Mouse (Mus musculus) cerebellum, adult 2 months (tissue): Measurements from ENCODE around the gene Cox8b. TPM values are rescaled to one million over a fixed set of nuclear protein-coding genes. Genes with fewer than 3 reads are reported as not detected.

Experiments
- DNase-seq, 2 experiments: peaks; one replicate each; pipeline ENCODE4 v3.0.0; 2021
- H3K27ac ChIP-seq: fragments of 200-500 bp; 2 replicates; pipeline ENCODE4 v1.5.1; 2012; ENCODE audit warnings: low read length, control low read depth, inconsistent platforms; ENCODE audit not compliant: insufficient read depth
- H3K27me3 ChIP-seq: fragments of 200-500 bp; 2 replicates; pipeline ENCODE4 v1.6.1; 2012; ENCODE audit warnings: inconsistent platforms, mild to moderate bottlenecking, low read length, moderate library complexity; ENCODE audit not compliant: control insufficient read depth, insufficient read depth
- H3K4me1 ChIP-seq: fragments of 200-500 bp; 2 replicates; pipeline ENCODE4 v1.6.1; 2011; ENCODE audit warnings: low read length; ENCODE audit not compliant: control insufficient read depth, insufficient read depth
- H3K4me3 ChIP-seq: fragments of 200-500 bp; replicated peaks from 2 replicates; pipeline ENCODE3; 2011; ENCODE audit warnings: mild to moderate bottlenecking, low read depth, low read length, control low read depth; ENCODE audit not compliant: insufficient read depth
- CTCF ChIP-seq: fragments of 200-500 bp; IDR thresholded peaks from 2 replicates; pipeline ENCODE4 v1.5.1; 2011; ENCODE audit warnings: low read depth, mild to moderate bottlenecking, control low read depth, low read length, moderate library complexity, borderline replicate concordance; ENCODE audit not compliant: insufficient read depth
- POLR2A ChIP-seq: fragments of 200-500 bp; IDR thresholded peaks from 2 replicates; pipeline ENCODE4 v1.6.1; 2011; ENCODE audit warnings: low read length, control low read depth, borderline replicate concordance; ENCODE audit not compliant: insufficient read depth
- WGBS: fragments of 180-500 bp; shearing (Covaris S2); methylation state at CpG from one replicate; pipeline ENCODE4 v1.1.7; 2018; 5-methylcytosine and 5-hydroxymethylcytosine counted together
- polyA plus RNA-seq: library from polyadenylated mRNA; depleted of rRNA; stranded (reverse); fragments of >200 nt; gene quantifications from 2 replicates; pipeline ENCODE4 v1.2.3, GENCODE M21; 2012

Gene Cox8b
- polyA plus RNA-seq, 1 experiment: 7.9 TPM

DNA sequence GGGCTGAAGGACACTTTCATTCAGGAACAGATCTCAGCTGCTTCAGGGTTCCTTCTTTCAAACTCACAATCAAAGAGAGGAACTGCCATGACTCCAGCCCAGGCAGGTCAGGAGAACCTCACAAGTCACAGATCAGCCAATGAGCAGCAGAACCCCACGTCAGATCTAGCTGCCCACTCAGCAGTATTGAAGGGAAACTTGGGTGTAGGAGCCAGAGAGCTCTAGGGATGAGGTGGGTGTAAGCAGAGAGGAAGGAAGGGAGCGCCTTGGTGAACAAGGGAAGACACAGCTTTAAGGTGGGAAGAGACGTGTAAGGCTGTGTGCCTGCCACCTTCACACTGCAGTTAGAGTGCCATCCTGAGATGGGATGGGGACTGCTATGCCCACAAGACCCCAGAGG, 12.0 kb upstream of the Cox8b start:
- no peak overlapping the region for H3K27ac ChIP-seq
- no peaks in the 10 kb centered on the region for H3K27me3 ChIP-seq
- TF ChIP-seq CTCF: no peak
- TF ChIP-seq POLR2A: no peak
- H3K4me1 ChIP-seq: 0 out of 2 replicates have a peak, but pooled peaks cover 2% of the 10 kb centered on the region
- H3K4me3 ChIP-seq: no peak overlapping the region
- WGBS: 60% methylated on average over 3 of the region's 3 CpGs
- DNase-seq: no peak

DNA sequence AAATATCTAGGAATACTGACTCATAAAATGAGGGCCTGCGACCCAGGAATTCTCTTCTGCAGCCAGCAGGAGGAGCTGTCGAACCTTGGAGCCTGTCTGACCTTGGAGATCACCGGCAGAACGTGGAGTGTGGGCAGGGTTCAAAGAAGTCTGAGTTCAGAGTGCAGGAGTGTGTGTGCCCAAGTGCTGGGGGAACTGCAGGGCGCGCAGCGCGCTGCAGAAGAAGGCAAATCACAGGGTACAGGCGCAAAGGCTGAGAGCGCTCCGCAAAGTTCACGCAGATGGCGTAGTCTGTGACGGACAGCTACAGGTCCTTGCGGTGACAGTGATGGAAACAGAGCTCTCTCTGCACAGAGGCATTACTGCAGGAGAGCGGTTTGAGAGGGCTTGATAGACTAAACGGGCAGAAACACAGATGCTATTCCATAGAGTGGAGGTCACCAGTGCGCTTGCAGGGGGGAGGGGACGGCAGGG, 8.4 kb upstream of the Cox8b start:
- TF ChIP-seq POLR2A (no peak), CTCF (peak; percentile 83)
- H3K4me3 ChIP-seq: peak overlapping the region; percentile 48
- H3K27ac ChIP-seq: no peak overlapping the region
- H3K4me1 ChIP-seq: 0 out of 2 replicates have a peak, but pooled peaks cover 2% of the 10 kb centered on the region
- 2% methylated on average over 19 of the region's 19 CpGs for WGBS
- no peaks in the 10 kb centered on the region for H3K27me3 ChIP-seq
- peak; percentile 63 to 76 for DNase-seq

DNA sequence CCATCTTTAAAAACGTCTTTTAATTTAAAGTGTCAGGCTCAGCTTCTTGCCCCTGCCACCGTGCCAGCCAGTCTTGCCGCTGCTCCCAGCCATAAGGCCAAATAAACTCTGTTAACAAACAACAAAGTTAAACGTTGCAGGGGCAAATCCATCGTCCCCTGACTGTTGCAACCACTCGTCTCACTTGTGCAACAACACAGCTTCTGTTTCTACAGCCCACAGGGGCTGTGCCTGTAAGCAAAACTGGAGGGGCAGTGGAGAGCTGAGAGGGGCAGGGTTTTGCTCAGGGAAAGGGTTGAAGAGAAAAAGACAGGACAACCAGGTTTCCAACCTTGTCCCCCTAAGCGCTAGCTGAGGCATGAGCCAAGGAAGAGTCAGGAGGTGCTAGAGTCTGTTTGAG, 7.9 kb upstream of the Cox8b start:
- 61% methylated on average over 7 of the region's 7 CpGs for WGBS
- H3K4me1 ChIP-seq: 0 out of 2 replicates have a peak, but pooled peaks cover 2% of the 10 kb centered on the region
- DNase-seq: no peak

DNA sequence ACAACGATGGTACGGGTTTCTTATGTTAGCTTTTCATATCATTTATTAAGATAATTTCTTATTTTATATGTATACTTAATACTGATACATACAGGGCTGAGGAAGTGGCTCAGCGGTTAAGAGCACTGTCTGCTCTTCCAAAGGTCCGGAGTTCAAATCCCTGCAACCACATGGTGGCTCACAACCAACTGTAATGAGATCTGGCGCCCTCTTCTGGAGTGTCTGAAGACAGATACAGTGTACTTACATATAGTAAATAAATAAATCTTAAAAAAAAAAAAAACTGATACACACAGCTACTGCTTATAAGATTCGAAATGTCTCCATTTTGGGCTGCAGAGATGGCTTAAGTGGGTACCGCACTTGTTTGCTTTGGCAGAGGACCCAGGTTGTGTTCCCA, 7.5 kb upstream of the Cox8b start:
- WGBS: 86% methylated on average over 7 of the region's 7 CpGs
- TF ChIP-seq CTCF (no peak), POLR2A (no peak)
- H3K4me3 ChIP-seq: no peak overlapping the region
- H3K27ac ChIP-seq: no peak overlapping the region
- no peak for DNase-seq
- H3K27me3 ChIP-seq: no peaks in the 10 kb centered on the region
- H3K4me1 ChIP-seq: 0 out of 2 replicates have a peak, but pooled peaks cover 2% of the 10 kb centered on the region

More for the DNA sequence above, 7.9 kb upstream of the Cox8b start:
- Histone ChIP-seq H3K27ac (no peak overlapping the region), H3K27me3 (no peaks in the 10 kb centered on the region), H3K4me3 (no peak overlapping the region)
- TF ChIP-seq POLR2A: no peak

DNA sequence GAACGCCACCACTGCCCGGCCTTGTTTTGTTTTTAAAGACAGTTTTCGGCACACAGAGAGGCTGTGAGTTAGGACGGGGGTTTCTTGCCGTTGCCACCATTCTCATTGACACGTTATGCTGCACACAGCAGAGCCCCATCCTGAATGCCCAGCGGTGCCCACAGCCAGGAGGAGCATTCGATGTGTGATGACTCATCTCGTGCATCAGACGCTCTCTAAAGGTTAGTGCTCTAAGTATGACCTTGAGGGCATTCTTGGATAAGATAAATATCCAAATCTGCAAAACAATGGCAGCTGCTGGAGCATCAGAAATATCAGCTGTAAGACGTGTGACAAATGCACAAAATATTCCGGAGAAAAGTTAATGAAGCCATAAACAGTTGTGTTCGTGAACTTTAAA, 6.9 kb upstream of the Cox8b start:
- Histone ChIP-seq H3K4me3 (no peak overlapping the region), H3K27me3 (no peaks in the 10 kb centered on the region), H3K27ac (no peak overlapping the region), H3K4me1 (0 out of 2 replicates have a peak, but pooled peaks cover 2% of the 10 kb centered on the region)
- no peak for DNase-seq
- 84% methylated on average over 13 of the region's 13 CpGs for WGBS
- TF ChIP-seq POLR2A (no peak), CTCF (no peak)

DNA sequence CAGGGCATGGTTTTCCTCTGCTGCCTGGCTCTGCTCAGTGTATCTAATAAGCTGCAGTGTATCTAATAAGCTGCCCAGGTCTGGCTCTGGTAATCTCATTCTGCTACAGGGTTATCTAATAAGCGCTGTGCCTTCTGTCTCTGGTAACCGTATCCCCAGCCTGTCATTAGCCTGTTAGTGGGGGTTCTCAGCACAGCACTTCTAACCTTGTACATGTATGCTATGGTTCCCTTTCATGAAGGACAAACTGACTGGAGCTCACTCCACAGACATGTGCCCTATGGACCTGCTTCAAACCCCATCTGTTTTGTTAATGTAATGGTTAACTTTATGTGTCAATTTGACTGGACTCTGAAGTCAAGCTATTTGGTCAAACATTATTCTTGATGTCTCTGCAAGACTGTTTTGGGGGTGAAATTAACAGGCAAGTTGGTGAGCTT, 5.4 kb upstream of the Cox8b start:
- 0 out of 2 replicates have a peak, but pooled peaks cover 2% of the 10 kb centered on the region for H3K4me1 ChIP-seq
- 87% methylated on average over 2 of the region's 2 CpGs for WGBS
- no peaks in the 10 kb centered on the region for H3K27me3 ChIP-seq
- no peak overlapping the region for H3K4me3 ChIP-seq
- no peak overlapping the region for H3K27ac ChIP-seq
- TF ChIP-seq POLR2A (no peak), CTCF (no peak)
- no peak for DNase-seq

DNA sequence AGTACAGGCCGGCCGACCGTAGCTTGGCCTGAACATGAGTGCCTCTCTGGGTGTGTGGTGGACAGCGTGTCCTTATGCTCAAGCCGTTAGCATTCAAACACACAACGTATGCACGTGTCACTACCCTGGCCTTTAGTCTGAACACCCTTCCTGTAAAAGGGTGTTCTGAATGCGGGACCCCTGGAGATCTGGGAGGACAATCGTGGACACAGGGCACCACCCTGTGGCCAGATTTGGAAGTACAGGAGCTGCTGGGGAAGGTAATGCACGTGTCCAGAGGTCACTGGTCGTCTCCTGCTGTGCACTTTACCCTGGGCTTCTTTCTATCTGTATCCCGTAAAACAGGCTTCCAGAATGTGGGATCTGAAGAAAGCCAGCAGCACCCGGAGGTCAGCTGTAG, 3.0 kb upstream of the Cox8b start:
- Histone ChIP-seq H3K4me1 (no peaks in the 10 kb centered on the region), H3K27ac (no peak overlapping the region), H3K27me3 (no peaks in the 10 kb centered on the region), H3K4me3 (no peak overlapping the region)
- WGBS: 21% methylated on average over 13 of the region's 13 CpGs
- TF ChIP-seq CTCF: peak; percentile 99
- no peak for TF ChIP-seq POLR2A
- DNase-seq: peak; percentile 65 to 81

DNA sequence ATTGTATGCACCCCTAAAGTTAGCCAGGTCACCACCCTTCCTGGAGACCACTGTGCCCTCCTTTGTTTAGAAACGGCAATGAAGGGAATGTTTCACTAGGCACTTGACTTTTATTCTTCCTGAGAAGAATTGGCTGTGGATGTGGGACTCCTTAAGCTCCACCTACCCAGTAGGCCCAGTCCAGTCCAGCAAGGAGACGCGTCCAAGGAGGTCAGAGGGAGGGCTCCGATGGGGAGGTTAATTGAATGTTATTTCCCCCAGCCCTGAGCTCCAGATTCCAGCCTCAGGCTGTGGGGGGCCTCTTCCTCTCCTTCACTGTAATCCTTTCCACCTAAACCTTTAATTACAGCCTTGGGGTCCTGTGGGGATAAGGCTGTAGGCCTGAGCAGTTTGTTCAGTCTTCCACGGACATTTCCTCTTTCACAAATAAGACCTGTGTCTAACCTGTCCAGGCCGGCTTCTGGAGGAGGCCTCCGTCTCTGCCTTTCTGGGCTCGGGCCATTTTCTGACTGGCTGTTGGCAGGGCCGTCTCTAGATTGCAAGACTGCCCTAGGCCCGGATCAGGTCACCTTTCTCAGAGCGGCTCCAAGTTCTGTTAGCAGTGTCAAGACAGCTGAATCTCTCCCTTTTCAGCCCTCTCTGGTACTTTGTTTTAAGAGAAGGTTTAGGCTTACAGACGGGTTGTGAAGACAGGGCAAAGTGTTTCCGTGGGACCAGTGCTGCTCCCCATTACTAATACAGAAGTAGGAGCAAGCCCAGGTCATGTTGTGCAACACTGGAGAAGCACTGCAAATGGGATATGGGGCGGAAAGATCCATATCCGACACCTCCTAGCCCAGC, 2.0 kb upstream of the Cox8b start:
- DNase-seq: no peak
- Histone ChIP-seq H3K4me3 (no peak overlapping the region), H3K27me3 (no peaks in the 10 kb centered on the region), H3K27ac (no peak overlapping the region), H3K4me1 (no peaks in the 10 kb centered on the region)
- 83% methylated on average over 15 of the region's 15 CpGs for WGBS
- TF ChIP-seq CTCF (no peak), POLR2A (no peak)
